Mouse (Mus musculus): ENCODE results near the gene Dmxl2. TPM values are rescaled to one million over a fixed set of nuclear protein-coding genes. Genes with fewer than 3 reads are reported as not detected.

Dmxl2 gene
- polyA plus RNA-seq, 1 experiment: not detected

- H3K4me1 ChIP-seq (ENCODE audit: control insufficient read depth, insufficient read depth, low read length): no peaks in the 10 kb centered on the region
- no peak for TF ChIP-seq POLR2A (IDR thresholded peaks at IDR 0.05; ENCODE audit: insufficient read depth, low read depth, low read length)
- no peak for TF ChIP-seq CTCF (IDR thresholded peaks at IDR 0.05; ENCODE audit: insufficient read depth, low read depth, low read length)
- no peak overlapping the region for H3K4me3 ChIP-seq (ENCODE audit: insufficient read depth, low read depth, low read length)
- WGBS: 77% methylated on average over 4 of the region's 4 CpGs
- H3K27ac ChIP-seq (ENCODE audit: insufficient read depth, low read depth, low read length): no peak overlapping the region
Measured at GRCm38 (mm10) chr9:54463483-54464054, 37.9 kb downstream of the Dmxl2 start.

- WGBS: 68% methylated on average over 6 of the region's 6 CpGs
- H3K4me1 ChIP-seq (ENCODE audit: control insufficient read depth, insufficient read depth, low read length): no peaks in the 10 kb centered on the region
- no peak overlapping the region for H3K27ac ChIP-seq (ENCODE audit: insufficient read depth, low read depth, low read length)
- TF ChIP-seq POLR2A (IDR thresholded peaks at IDR 0.05; ENCODE audit: insufficient read depth, low read depth, low read length) (no peak), CTCF (IDR thresholded peaks at IDR 0.05; ENCODE audit: insufficient read depth, low read depth, low read length) (no peak)
- H3K4me3 ChIP-seq (ENCODE audit: insufficient read depth, low read depth, low read length): no peak overlapping the region
Measured at GRCm38 (mm10) chr9:54439015-54439414, 62.4 kb downstream of the Dmxl2 start.

GRCm38 (mm10) chr9:54438246-54438645 is 63.2 kb downstream of the Dmxl2 start:
- TF ChIP-seq POLR2A (IDR thresholded peaks at IDR 0.05; ENCODE audit: insufficient read depth, low read depth, low read length): no peak
- TF ChIP-seq CTCF (IDR thresholded peaks at IDR 0.05; ENCODE audit: insufficient read depth, low read depth, low read length): no peak
- Histone ChIP-seq H3K27ac (ENCODE audit: insufficient read depth, low read depth, low read length) (no peak overlapping the region), H3K4me1 (ENCODE audit: control insufficient read depth, insufficient read depth, low read length) (no peaks in the 10 kb centered on the region), H3K4me3 (ENCODE audit: insufficient read depth, low read depth, low read length) (no peak overlapping the region)
- WGBS: 34% methylated on average over 2 of the region's 2 CpGs

DNA sequence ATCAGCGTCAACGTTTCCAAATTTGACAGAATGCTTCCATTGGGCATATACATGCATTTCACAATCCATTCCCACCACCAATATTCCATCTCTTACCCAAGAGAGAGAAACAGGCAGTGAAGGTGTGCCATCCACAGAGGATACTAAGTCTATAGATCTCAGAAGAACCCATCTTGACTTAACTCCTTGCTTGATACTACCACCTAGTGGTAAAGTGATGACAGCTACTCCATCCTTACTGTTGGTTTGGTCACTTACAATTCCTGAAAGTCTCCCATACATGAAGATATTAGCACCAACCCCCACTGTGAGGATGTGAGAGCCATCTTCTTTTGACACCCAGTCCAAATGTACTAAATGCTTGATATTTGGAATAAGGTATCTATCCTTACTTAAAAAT is 85.2 kb downstream of the Dmxl2 start:
- Histone ChIP-seq H3K4me3 (ENCODE audit: insufficient read depth, low read depth, low read length) (no peak overlapping the region), H3K4me1 (ENCODE audit: control insufficient read depth, insufficient read depth, low read length) (no peaks in the 10 kb centered on the region), H3K27ac (ENCODE audit: insufficient read depth, low read depth, low read length) (no peak overlapping the region)
- TF ChIP-seq POLR2A (IDR thresholded peaks at IDR 0.05; ENCODE audit: insufficient read depth, low read depth, low read length): no peak
- TF ChIP-seq CTCF (IDR thresholded peaks at IDR 0.05; ENCODE audit: insufficient read depth, low read depth, low read length): no peak
- 94% methylated on average over 2 of the region's 2 CpGs for WGBS

GRCm38 (mm10) chr9:54356756-54357155 is 144.7 kb downstream of the Dmxl2 start:
- no peak overlapping the region for H3K27ac ChIP-seq (ENCODE audit: insufficient read depth, low read depth, low read length)
- TF ChIP-seq CTCF (IDR thresholded peaks at IDR 0.05; ENCODE audit: insufficient read depth, low read depth, low read length) (no peak), POLR2A (IDR thresholded peaks at IDR 0.05; ENCODE audit: insufficient read depth, low read depth, low read length) (no peak)
- H3K4me3 ChIP-seq (ENCODE audit: insufficient read depth, low read depth, low read length): no peak overlapping the region
- H3K4me1 ChIP-seq (ENCODE audit: control insufficient read depth, insufficient read depth, low read length): no peaks in the 10 kb centered on the region
- 93% methylated on average over 8 of the region's 8 CpGs for WGBS

DNA sequence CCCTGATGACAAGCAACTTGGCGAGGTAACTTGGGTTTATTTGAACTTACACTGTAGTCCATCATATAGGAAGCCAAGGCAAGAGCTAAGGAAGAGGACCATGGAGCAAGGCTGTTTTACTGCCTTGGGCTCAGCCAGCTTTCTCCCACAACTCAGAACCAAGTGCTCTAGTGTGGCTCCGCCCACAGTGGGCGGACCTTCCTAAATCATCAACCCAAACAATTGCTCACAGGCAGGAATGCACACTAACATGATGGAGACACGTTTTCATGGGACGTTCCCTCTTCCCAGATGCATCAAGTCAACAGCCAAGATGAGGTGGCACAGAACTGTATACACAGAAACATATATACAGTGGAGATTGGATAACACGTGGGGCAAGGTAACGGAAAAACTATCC is 159.4 kb downstream of the Dmxl2 start:
- H3K4me3 ChIP-seq (ENCODE audit: insufficient read depth, low read depth, low read length): no peak overlapping the region
- no peak for TF ChIP-seq POLR2A (IDR thresholded peaks at IDR 0.05; ENCODE audit: insufficient read depth, low read depth, low read length)
- TF ChIP-seq CTCF (IDR thresholded peaks at IDR 0.05; ENCODE audit: insufficient read depth, low read depth, low read length): no peak
- WGBS: 81% methylated on average over 7 of the region's 7 CpGs

GRCm38 (mm10) chr9:54336532-54337144 is 164.8 kb downstream of the Dmxl2 start:
- 53% methylated on average over 6 of the region's 6 CpGs for WGBS
- H3K4me1 ChIP-seq (ENCODE audit: control insufficient read depth, insufficient read depth, low read length): no peaks in the 10 kb centered on the region
- TF ChIP-seq POLR2A (IDR thresholded peaks at IDR 0.05; ENCODE audit: insufficient read depth, low read depth, low read length): no peak
- no peak for TF ChIP-seq CTCF (IDR thresholded peaks at IDR 0.05; ENCODE audit: insufficient read depth, low read depth, low read length)
- no peak overlapping the region for H3K4me3 ChIP-seq (ENCODE audit: insufficient read depth, low read depth, low read length)
- no peak overlapping the region for H3K27ac ChIP-seq (ENCODE audit: insufficient read depth, low read depth, low read length)

More for the DNA sequence above, 159.4 kb downstream of the Dmxl2 start:
- Histone ChIP-seq H3K4me1 (ENCODE audit: control insufficient read depth, insufficient read depth, low read length) (no peaks in the 10 kb centered on the region), H3K27ac (ENCODE audit: insufficient read depth, low read depth, low read length) (no peak overlapping the region)

DNA sequence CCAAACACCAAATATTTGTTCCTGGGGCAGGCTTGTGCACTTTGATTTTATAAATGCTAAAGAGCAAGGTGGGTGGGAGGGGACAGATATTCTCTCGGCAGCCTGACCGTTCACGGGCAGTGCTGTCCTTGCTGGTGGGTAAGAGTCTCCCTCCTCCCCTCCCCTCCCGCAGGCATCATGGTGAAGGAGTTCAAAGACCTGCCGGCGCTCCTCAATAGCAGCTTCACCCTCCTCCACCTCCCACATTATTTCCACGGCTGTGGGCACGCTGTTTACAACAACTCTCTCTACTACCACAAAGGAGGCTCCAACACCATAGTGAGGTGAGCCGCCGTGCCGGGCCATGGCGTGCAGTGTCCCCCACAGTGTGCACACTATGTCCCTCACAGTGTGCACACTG is 165.8 kb downstream of the Dmxl2 start:
- 54% methylated on average over 12 of the region's 12 CpGs for WGBS
- Histone ChIP-seq H3K27ac (ENCODE audit: insufficient read depth, low read depth, low read length) (no peak overlapping the region), H3K4me3 (ENCODE audit: insufficient read depth, low read depth, low read length) (no peak overlapping the region), H3K4me1 (ENCODE audit: control insufficient read depth, insufficient read depth, low read length) (no peaks in the 10 kb centered on the region)
- no peak for TF ChIP-seq POLR2A (IDR thresholded peaks at IDR 0.05; ENCODE audit: insufficient read depth, low read depth, low read length)
- no peak for TF ChIP-seq CTCF (IDR thresholded peaks at IDR 0.05; ENCODE audit: insufficient read depth, low read depth, low read length)

- TF ChIP-seq CTCF (IDR thresholded peaks at IDR 0.05; ENCODE audit: insufficient read depth, low read depth, low read length) (no peak), POLR2A (IDR thresholded peaks at IDR 0.05; ENCODE audit: insufficient read depth, low read depth, low read length) (no peak)
- Histone ChIP-seq H3K4me3 (ENCODE audit: insufficient read depth, low read depth, low read length) (no peak overlapping the region), H3K4me1 (ENCODE audit: control insufficient read depth, insufficient read depth, low read length) (no peaks in the 10 kb centered on the region), H3K27ac (ENCODE audit: insufficient read depth, low read depth, low read length) (no peak overlapping the region)
- WGBS: 94% methylated on average over 7 of the region's 7 CpGs
Measured at GRCm38 (mm10) chr9:54329201-54329600, 172.2 kb downstream of the Dmxl2 start.
